Mouse (Mus musculus) MEL (cell line): Measurements from ENCODE around the gene Sh2b1. TPM values are rescaled to one million over a fixed set of nuclear protein-coding genes. Genes with fewer than 3 reads are reported as not detected.

Experiments
- DNase-seq: peaks from one replicate; pipeline ENCODE4 v3.0.0; 2011; ENCODE audit warnings: low read depth, low spot score
- H3K27ac ChIP-seq: 2 replicates; pipeline ENCODE4 v1.5.1; 2012; ENCODE audit warnings: low read depth, mild to moderate bottlenecking, control low read depth, low read length, moderate library complexity; ENCODE audit not compliant: control insufficient read depth
- H3K27me3 ChIP-seq, 2 experiments: fragments of 150-350 bp in 1 of 2; sonication (generic) in 1 of 2; 2 replicates each; pipeline ENCODE4 v1.6.1; 2012; ENCODE audit warnings: low read length in 2 of 2, mild to moderate bottlenecking in 2 of 2, improper control_type of control experiment in 1 of 2, moderate library complexity in 1 of 2; ENCODE audit not compliant: insufficient read depth in 2 of 2, control insufficient read depth in 1 of 2
- H3K36me3 ChIP-seq, 2 experiments: 2 replicates each; pipeline ENCODE4 v1.6.1; 2012 to 2014; ENCODE audit warnings: low read length in 2 of 2, improper control_type of control experiment in 1 of 2, inconsistent platforms in 1 of 2, mild to moderate bottlenecking in 1 of 2; ENCODE audit not compliant: insufficient read depth in 2 of 2, control insufficient read depth in 1 of 2
- H3K4me1 ChIP-seq, 2 experiments: fragments of 150-350 bp in 1 of 2; sonication (generic) in 1 of 2; 2 replicates each; pipeline ENCODE4 v1.6.1; 2012; ENCODE audit warnings: low read length in 2 of 2, improper control_type of control experiment in 1 of 2, mild to moderate bottlenecking in 1 of 2; ENCODE audit not compliant: insufficient read depth in 2 of 2, control insufficient read depth in 1 of 2
- H3K4me3 ChIP-seq, 2 experiments: fragments of 150-350 bp in 1 of 2; sonication (generic) in 1 of 2; 2 replicates each; pipeline ENCODE4 v1.5.1; 2012; ENCODE audit warnings: low read depth in 2 of 2, low read length in 2 of 2, mild to moderate bottlenecking in 2 of 2, moderate library complexity in 2 of 2, control low read depth in 1 of 2, improper control_type of control experiment in 1 of 2; ENCODE audit not compliant: control insufficient read depth in 1 of 2, insufficient read depth in 1 of 2
- H3K79me2 ChIP-seq: 2 replicates; pipeline ENCODE4 v1.6.1; 2012; ENCODE audit warnings: mild to moderate bottlenecking, low read length, moderate library complexity; ENCODE audit not compliant: control insufficient read depth, poor library complexity, insufficient read depth
- H3K9ac ChIP-seq: 2 replicates; pipeline ENCODE4 v1.6.1; 2012; ENCODE audit warnings: low read depth, mild to moderate bottlenecking, control low read depth, low read length, moderate library complexity; ENCODE audit not compliant: control insufficient read depth, poor library complexity, severe bottlenecking
- H3K9me3 ChIP-seq: fragments of 150-350 bp; sonication (generic); replicated peaks from 2 replicates; pipeline ENCODE4 v1.6.1; 2012; ENCODE audit warnings: mild to moderate bottlenecking, low read length, improper control_type of control experiment, moderate library complexity; ENCODE audit not compliant: insufficient read depth
- BHLHE40 ChIP-seq: IDR thresholded peaks from 2 replicates; pipeline ENCODE4 v1.6.1; 2012; ENCODE audit warnings: low read depth, mild to moderate bottlenecking, inconsistent platforms, low read length, improper control_type of control experiment, borderline replicate concordance
- CTCF ChIP-seq, 3 experiments: IDR thresholded peaks in 2 of 3; conservative IDR thresholded peaks in 1 of 3; 2 replicates each; pipeline ENCODE4 v1.5.1; 2011 to 2012; ENCODE audit warnings: low read length in 3 of 3, low read depth in 2 of 3, mild to moderate bottlenecking in 2 of 3, improper control_type of control experiment in 1 of 3, inconsistent platforms in 1 of 3, mixed read lengths in 1 of 3, moderate library complexity in 1 of 3; ENCODE audit not compliant: control insufficient read depth in 1 of 3, insufficient read depth in 1 of 3, poor library complexity in 1 of 3, severe bottlenecking in 1 of 3
- ELF1 ChIP-seq: IDR thresholded peaks from 2 replicates; pipeline ENCODE4 v1.6.1; 2014; ENCODE audit warnings: low read depth, mild to moderate bottlenecking, inconsistent platforms, low read length, improper control_type of control experiment, moderate library complexity
- EP300 ChIP-seq, 2 experiments: IDR thresholded peaks; 2 replicates each; pipeline ENCODE4 v1.6.1; 2011; ENCODE audit warnings: improper control_type of control experiment in 2 of 2, low read length in 2 of 2, low read depth in 1 of 2, mild to moderate bottlenecking in 1 of 2
- ETS1 ChIP-seq: IDR thresholded peaks from 2 replicates; pipeline ENCODE4 v1.6.1; 2012; ENCODE audit warnings: low read depth, mild to moderate bottlenecking, inconsistent platforms, low read length, improper control_type of control experiment, moderate library complexity
- GABPA ChIP-seq: IDR thresholded peaks from 2 replicates; pipeline ENCODE4 v1.6.1; 2012; ENCODE audit warnings: low read depth, mild to moderate bottlenecking, inconsistent platforms, low read length, improper control_type of control experiment, moderate library complexity
- GATA1 ChIP-seq: IDR thresholded peaks from 2 replicates; pipeline ENCODE4 v1.6.1; 2011; ENCODE audit warnings: low read depth, low read length, improper control_type of control experiment
- HCFC1 ChIP-seq: IDR thresholded peaks from 2 replicates; pipeline ENCODE4 v1.6.1; 2012; ENCODE audit warnings: low read depth, mild to moderate bottlenecking, inconsistent platforms, low read length, improper control_type of control experiment, moderate library complexity
- MAZ ChIP-seq: IDR thresholded peaks from 2 replicates; pipeline ENCODE4 v1.6.1; 2012; ENCODE audit warnings: low read depth, mild to moderate bottlenecking, inconsistent platforms, low read length, improper control_type of control experiment
- MEF2A ChIP-seq: IDR thresholded peaks from 2 replicates; pipeline ENCODE4 v1.6.1; 2014; ENCODE audit warnings: low read depth, mild to moderate bottlenecking, inconsistent platforms, low read length, improper control_type of control experiment; ENCODE audit not compliant: poor library complexity, insufficient replicate concordance, severe bottlenecking; ENCODE audit errors: extremely low read depth
- MXI1 ChIP-seq: IDR thresholded peaks from 2 replicates; pipeline ENCODE4 v1.6.1; 2011; ENCODE audit warnings: mild to moderate bottlenecking, low read depth, low read length, improper control_type of control experiment
- MYB ChIP-seq: IDR thresholded peaks from 2 replicates; pipeline ENCODE4 v1.6.1; 2011; ENCODE audit warnings: mild to moderate bottlenecking, low read depth, low read length, improper control_type of control experiment
- MYC ChIP-seq: IDR thresholded peaks from 2 replicates; pipeline ENCODE4 v1.6.1; 2011; ENCODE audit warnings: low read depth, mild to moderate bottlenecking, low read length, improper control_type of control experiment, moderate library complexity
- POLR2A ChIP-seq, 2 experiments: IDR thresholded peaks; 2 replicates each; pipeline ENCODE4 v1.6.1; 2011 to 2012; ENCODE audit warnings: low read length in 2 of 2, mild to moderate bottlenecking in 2 of 2, control low read depth in 1 of 2, improper control_type of control experiment in 1 of 2, low read depth in 1 of 2, moderate library complexity in 1 of 2; ENCODE audit not compliant: control insufficient read depth in 1 of 2, insufficient read depth in 1 of 2, poor library complexity in 1 of 2
- POLR2AphosphoS2 ChIP-seq: IDR thresholded peaks from 2 replicates; pipeline ENCODE4 v1.6.1; 2011; ENCODE audit warnings: low read length, improper control_type of control experiment
- POLR2AphosphoS5 ChIP-seq: IDR thresholded peaks from 2 replicates; pipeline ENCODE4 v1.6.1; 2012; ENCODE audit warnings: low read depth, borderline replicate concordance, mild to moderate bottlenecking, inconsistent platforms, low read length, moderate library complexity, mixed read lengths
- RAD21 ChIP-seq: IDR thresholded peaks from 2 replicates; pipeline ENCODE4 v1.6.1; 2011; ENCODE audit warnings: mild to moderate bottlenecking, low read depth, low read length, improper control_type of control experiment
- SIN3A ChIP-seq: IDR thresholded peaks from 2 replicates; pipeline ENCODE4 v1.6.1; 2012; ENCODE audit warnings: low read length, improper control_type of control experiment, inconsistent platforms
- TAL1 ChIP-seq: IDR thresholded peaks from 2 replicates; pipeline ENCODE4 v1.6.1; 2012; ENCODE audit warnings: mild to moderate bottlenecking, inconsistent platforms, low read length, moderate library complexity, mixed read lengths
- TBP ChIP-seq: IDR thresholded peaks from 2 replicates; pipeline ENCODE4 v1.8.0; 2011; ENCODE audit warnings: low read depth, low read length, improper control_type of control experiment
- TCF12 ChIP-seq: IDR thresholded peaks from 2 replicates; pipeline ENCODE4 v1.6.1; 2014; ENCODE audit warnings: low read depth, mild to moderate bottlenecking, inconsistent platforms, low read length, improper control_type of control experiment, moderate library complexity
- UBTF ChIP-seq: IDR thresholded peaks from 2 replicates; pipeline ENCODE4 v1.6.1; 2012; ENCODE audit warnings: low read depth, mild to moderate bottlenecking, inconsistent platforms, low read length, improper control_type of control experiment, moderate library complexity, borderline replicate concordance; ENCODE audit not compliant: insufficient read depth
- USF1 ChIP-seq: IDR thresholded peaks from 2 replicates; pipeline ENCODE4 v1.6.1; 2014; ENCODE audit warnings: low read depth, mild to moderate bottlenecking, inconsistent platforms, low read length, improper control_type of control experiment, moderate library complexity
- ZMIZ1 ChIP-seq: IDR thresholded peaks from 2 replicates; pipeline ENCODE4 v1.6.1; 2012; ENCODE audit warnings: low read depth, mild to moderate bottlenecking, inconsistent platforms, low read length, improper control_type of control experiment, moderate library complexity
- ZNF384 ChIP-seq: IDR thresholded peaks from 2 replicates; pipeline ENCODE4 v1.6.1; 2012; ENCODE audit warnings: low read depth, mild to moderate bottlenecking, inconsistent platforms, low read length, improper control_type of control experiment
- polyA plus RNA-seq, 2 experiments: library from polyadenylated mRNA; stranded (reverse) in 1 of 2; unstranded in 1 of 2; fragments of >175 nt in 1 of 2; fragments of >200 nt in 1 of 2; gene quantifications; 2 replicates each; pipeline versions ENCODE4 v1.2.1 to v1.2.4; 2012; ENCODE audit warnings: low replicate concordance in 2 of 2, low read depth in 1 of 2; ENCODE audit not compliant: insufficient read length in 2 of 2, insufficient read depth in 1 of 2, missing spikeins in 1 of 2
- total RNA-seq: library from RNA; depleted of rRNA; stranded (reverse); fragments of 300-350 nt; gene quantifications from 2 replicates; pipeline ENCODE4 v1.2.3, GENCODE M21; 2012

Gene Sh2b1
- total and polyA plus RNA-seq, 3 experiments = 13.1 to 48.9 TPM; not detected in 1

DNA sequence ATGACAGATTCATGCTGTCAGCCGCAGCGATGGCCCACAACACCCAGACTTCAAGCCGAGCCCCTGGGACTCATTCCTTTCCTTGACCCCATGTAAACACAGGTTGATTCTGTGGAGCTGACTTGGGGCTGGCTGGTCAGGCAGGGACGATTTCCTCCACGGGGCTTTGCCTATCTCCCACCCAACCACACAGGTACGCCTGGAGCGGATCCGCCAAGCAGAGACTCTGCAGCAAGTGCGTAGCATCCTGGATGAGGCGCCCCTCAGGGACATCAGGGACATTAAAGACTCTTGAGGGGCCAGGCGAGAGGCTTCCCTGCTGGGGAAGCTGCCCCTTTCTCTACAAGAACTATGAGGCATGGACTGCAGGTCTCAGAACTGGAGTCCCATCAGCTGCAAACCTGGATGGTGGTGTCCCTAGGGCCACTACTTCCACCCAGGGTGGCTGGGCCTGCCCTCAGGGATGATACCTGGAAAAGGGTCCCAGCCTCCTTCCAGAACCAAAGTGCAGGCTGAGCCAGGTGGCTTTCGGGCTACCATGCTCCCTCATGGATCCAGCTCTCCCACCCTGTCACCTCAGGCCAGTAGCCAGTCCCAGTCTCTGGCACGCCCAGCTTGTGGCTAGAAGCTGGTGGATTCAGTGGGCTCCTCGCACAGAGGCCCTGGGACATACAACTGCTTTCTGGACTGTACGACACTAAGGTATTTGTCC lies 30.0 kb downstream of the Sh2b1 start:
- Histone ChIP-seq H3K4me3 (no peak overlapping the region), H3K27ac (no peak overlapping the region), H3K36me3 (no peaks in the 10 kb centered on the region), H3K27me3 (no peaks in the 10 kb centered on the region), H3K9me3 (no peaks in the 10 kb centered on the region), H3K79me2 (no peaks in the 10 kb centered on the region), H3K4me1 (no peaks in the 10 kb centered on the region), H3K9ac (no peak overlapping the region)
- DNase-seq = no peak
- TF ChIP-seq HCFC1 = no peak
- no peak for TF ChIP-seq MYB
- no peak for TF ChIP-seq POLR2AphosphoS5
- TF ChIP-seq MYC = no peak
- TF ChIP-seq POLR2A (IDR thresholded peaks at IDR 0.05; ENCODE audit: control insufficient read depth in 1 of 2, insufficient read depth in 1 of 2, low read depth in 1 of 2, low read length in 2 of 2, poor library complexity in 1 of 2) = no peak
- TF ChIP-seq MEF2A = no peak
- TF ChIP-seq TCF12 = no peak
- no peak for TF ChIP-seq RAD21
- TF ChIP-seq GATA1 = no peak
- TF ChIP-seq CTCF (IDR thresholded peaks at IDR 0.05 in 2 of 3, conservative IDR thresholded peaks at IDR 0.05 in 1 of 3; ENCODE audit: control insufficient read depth in 1 of 3, insufficient read depth in 1 of 3, low read depth in 2 of 3, low read length in 3 of 3, poor library complexity in 1 of 3, severe bottlenecking in 1 of 3) = no peak
- TF ChIP-seq POLR2AphosphoS2 = no peak
- no peak for TF ChIP-seq TBP
- no peak for TF ChIP-seq MXI1
- TF ChIP-seq MAZ = no peak

DNA sequence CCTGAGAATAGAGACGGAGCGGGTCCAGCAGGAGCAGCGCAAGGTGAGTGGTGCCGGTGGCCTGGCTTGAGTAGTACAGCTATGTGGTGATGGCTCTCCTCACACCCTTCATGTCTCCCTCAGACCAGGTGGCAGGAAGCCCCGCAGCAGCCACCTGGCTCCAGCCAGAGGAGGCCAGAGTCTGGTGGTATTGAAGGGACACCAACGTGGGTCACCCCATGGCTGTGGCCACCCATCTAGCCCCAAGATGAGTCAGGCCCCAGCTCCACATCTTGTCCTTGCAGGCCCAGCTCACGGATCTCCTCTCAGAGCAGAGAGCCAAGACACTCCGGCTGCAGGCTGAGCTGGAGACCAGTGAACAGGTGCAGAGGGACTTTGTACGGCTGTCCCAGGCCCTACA lies 30.7 kb downstream of the Sh2b1 start:
- H3K4me3 ChIP-seq = no peak overlapping the region
- no peaks in the 10 kb centered on the region for H3K79me2 ChIP-seq
- H3K9ac ChIP-seq = no peak overlapping the region
- H3K27ac ChIP-seq = no peak overlapping the region
- no peaks in the 10 kb centered on the region for H3K4me1 ChIP-seq
- DNase-seq = no peak
- no peaks in the 10 kb centered on the region for H3K36me3 ChIP-seq
- H3K27me3 ChIP-seq = no peaks in the 10 kb centered on the region
- TF ChIP-seq ELF1 (no peak), TCF12 (no peak), ZNF384 (no peak), MXI1 (no peak), ETS1 (no peak), UBTF (no peak), ZMIZ1 (no peak), USF1 (no peak), GABPA (no peak), EP300 (IDR thresholded peaks at IDR 0.05; ENCODE audit: low read depth in 1 of 2, low read length in 2 of 2) (no peak), SIN3A (no peak), TAL1 (no peak), BHLHE40 (no peak)
- TF ChIP-seq, all 39 proteins: peak for 0
- H3K9me3 ChIP-seq = no peaks in the 10 kb centered on the region
